Mouse (Mus musculus): ENCODE measurements at regions not wholly inside any gene's neighbourhood (a gene's known extent, or its start where the extent isn't known, plus 50 kb on each side); places are given as distances from the start of the nearest gene placed in this dataset.

GRCm38 (mm10) chr9:47445332-47445731, 84.6 kb upstream of the Cadm1 start:
- Histone ChIP-seq H3K36me3 (replicated peaks in 1 of 2; ENCODE audit: control insufficient read depth in 1 of 2, insufficient read depth in 1 of 2, low read length in 1 of 2) (no peaks in the 10 kb centered on the region), H3K79me2 (replicated peaks; ENCODE audit: control insufficient read depth, extremely low read depth, insufficient read depth, poor library complexity, severe bottlenecking) (no peaks in the 10 kb centered on the region), H3K4me1 (ENCODE audit: control insufficient read depth in 1 of 2, insufficient read depth in 2 of 2) (no peaks in the 10 kb centered on the region), H3K27ac (ENCODE audit: insufficient read depth, low read depth) (no peak overlapping the region), H3K4me3 (replicated peaks in 1 of 3; ENCODE audit: low read depth in 2 of 3, low read length in 2 of 3, poor library complexity in 1 of 3) (no peak overlapping the region), H3K9ac (ENCODE audit: insufficient read depth, low read depth) (no peak overlapping the region), H3K27me3 (replicated peaks) (no peaks in the 10 kb centered on the region), H3K9me3 (replicated peaks; ENCODE audit: low read length) (peaks cover 88% of the 10 kb centered on the region), H3K4me2 (ENCODE audit: insufficient read depth, low read depth, poor library complexity, severe bottlenecking) (no peak overlapping the region)
- TF ChIP-seq MEF2A (IDR thresholded peaks at IDR 0.05; ENCODE audit: borderline replicate concordance, low read depth, low read length) (no peak), ETS1 (conservative IDR thresholded peaks at IDR 0.05; ENCODE audit: low read depth, low read length) (no peak)
- in situ Hi-C loops (cut with MboI; ENCODE audit: low pct_ligation_motif_present, low pct_unique_long_range_greater_than_20kb, low sequenced_read_pairs) (no loop called here), dilution Hi-C loops (cut with MboI; ENCODE audit: extremely low pct_ligation_motif_present, extremely low pct_unique_long_range_greater_than_20kb, low sequenced_read_pairs) (no loop called here)
- DNase-seq (ENCODE audit: extremely low read depth), result no peak

DNA sequence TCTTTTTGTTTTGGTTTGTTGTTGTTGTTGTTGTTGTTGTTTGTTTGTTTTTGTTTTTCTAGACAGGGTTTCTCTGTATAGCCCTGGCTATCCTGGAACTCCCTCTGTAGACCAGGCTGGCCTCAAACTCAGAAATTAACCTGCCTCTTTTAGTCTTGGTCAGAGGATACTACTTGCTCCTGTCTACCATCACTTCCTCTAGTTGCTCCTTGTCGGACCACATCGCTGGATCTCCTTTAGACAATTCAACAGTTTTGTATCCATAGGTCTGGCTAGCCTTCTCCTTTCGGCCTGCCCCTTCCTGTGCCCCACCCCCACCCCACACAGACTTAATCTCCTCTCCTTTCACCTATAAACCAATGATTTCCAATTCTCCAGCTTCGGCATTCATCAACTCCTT, 77.2 kb upstream of the Cadm1 start:
- H3K27ac ChIP-seq (ENCODE audit: insufficient read depth, low read depth), result no peak overlapping the region
- peaks cover 61% of the 10 kb centered on the region for H3K9me3 ChIP-seq (replicated peaks; ENCODE audit: low read length)
- H3K36me3 ChIP-seq (replicated peaks in 1 of 2; ENCODE audit: control insufficient read depth in 1 of 2, insufficient read depth in 1 of 2, low read length in 1 of 2), result no peaks in the 10 kb centered on the region
- no peaks in the 10 kb centered on the region for H3K79me2 ChIP-seq (replicated peaks; ENCODE audit: control insufficient read depth, extremely low read depth, insufficient read depth, poor library complexity, severe bottlenecking)
- H3K9ac ChIP-seq (ENCODE audit: insufficient read depth, low read depth), result no peak overlapping the region
- TF ChIP-seq UBTF (IDR thresholded peaks at IDR 0.05; ENCODE audit: low read depth, low read length) (no peak), ZNF384 (IDR thresholded peaks at IDR 0.05; ENCODE audit: low read depth, low read length) (no peak), MEF2A (IDR thresholded peaks at IDR 0.05; ENCODE audit: borderline replicate concordance, low read depth, low read length) (no peak), JUND (conservative IDR thresholded peaks at IDR 0.05; ENCODE audit: low read depth, low read length) (no peak), SMC3 (IDR thresholded peaks at IDR 0.05; ENCODE audit: low read depth, low read length) (no peak), SIN3A (IDR thresholded peaks at IDR 0.05; ENCODE audit: low read length) (no peak), CTCF (conservative IDR thresholded peaks at IDR 0.05 in 1 of 2, IDR thresholded peaks at IDR 0.05 in 1 of 2; ENCODE audit: low read depth in 2 of 2, low read length in 2 of 2) (no peak)
- in situ Hi-C loops (cut with MboI; ENCODE audit: low pct_ligation_motif_present, low pct_unique_long_range_greater_than_20kb, low sequenced_read_pairs) (no loop called here), dilution Hi-C loops (cut with MboI; ENCODE audit: extremely low pct_ligation_motif_present, extremely low pct_unique_long_range_greater_than_20kb, low sequenced_read_pairs) (no loop called here)
- no peak overlapping the region for H3K4me3 ChIP-seq (replicated peaks in 1 of 3; ENCODE audit: low read depth in 2 of 3, low read length in 2 of 3, poor library complexity in 1 of 3)
- no peak for DNase-seq (ENCODE audit: extremely low read depth)
- no peaks in the 10 kb centered on the region for H3K27me3 ChIP-seq (replicated peaks)
- H3K4me2 ChIP-seq (ENCODE audit: insufficient read depth, low read depth, poor library complexity, severe bottlenecking), result no peak overlapping the region
- H3K4me1 ChIP-seq (ENCODE audit: control insufficient read depth in 1 of 2, insufficient read depth in 2 of 2), result no peaks in the 10 kb centered on the region

GRCm38 (mm10) chr9:47458721-47459418, 71.1 kb upstream of the Cadm1 start:
- Histone ChIP-seq H3K9me3 (replicated peaks; ENCODE audit: low read length) (peaks cover 66% of the 10 kb centered on the region), H3K27ac (ENCODE audit: insufficient read depth, low read depth) (no peak overlapping the region), H3K9ac (ENCODE audit: insufficient read depth, low read depth) (no peak overlapping the region), H3K4me3 (replicated peaks in 1 of 3; ENCODE audit: low read depth in 2 of 3, low read length in 2 of 3, poor library complexity in 1 of 3) (no peak overlapping the region), H3K4me1 (ENCODE audit: control insufficient read depth in 1 of 2, insufficient read depth in 2 of 2) (no peaks in the 10 kb centered on the region), H3K27me3 (replicated peaks) (no peaks in the 10 kb centered on the region), H3K4me2 (ENCODE audit: insufficient read depth, low read depth, poor library complexity, severe bottlenecking) (no peak overlapping the region), H3K79me2 (replicated peaks; ENCODE audit: control insufficient read depth, extremely low read depth, insufficient read depth, poor library complexity, severe bottlenecking) (no peaks in the 10 kb centered on the region), H3K36me3 (replicated peaks in 1 of 2; ENCODE audit: control insufficient read depth in 1 of 2, insufficient read depth in 1 of 2, low read length in 1 of 2) (no peaks in the 10 kb centered on the region)
- dilution Hi-C loops (cut with MboI; ENCODE audit: extremely low pct_ligation_motif_present, extremely low pct_unique_long_range_greater_than_20kb, low sequenced_read_pairs) (no loop called here), in situ Hi-C loops (cut with MboI; ENCODE audit: low pct_ligation_motif_present, low pct_unique_long_range_greater_than_20kb, low sequenced_read_pairs) (no loop called here)
- TF ChIP-seq PAX5 (IDR thresholded peaks at IDR 0.05; ENCODE audit: low read length), result no peak
- no peak for DNase-seq (ENCODE audit: extremely low read depth)
